Mouse (Mus musculus) erythroblast, embryonic 14.5 days (primary cell): ENCODE data around the gene Braf. TPM values are rescaled to one million over a fixed set of nuclear protein-coding genes. Genes with fewer than 3 reads are reported as not detected.

Source experiments
- H3K27me3 ChIP-seq: 2 replicates; pipeline ENCODE4 v1.6.1; 2012; ENCODE audit warnings: inconsistent platforms; ENCODE audit not compliant: control insufficient read depth
- H3K36me3 ChIP-seq: 2 replicates; pipeline ENCODE4 v1.6.1; 2012; ENCODE audit warnings: mild to moderate bottlenecking, inconsistent platforms; ENCODE audit not compliant: control insufficient read depth
- H3K4me1 ChIP-seq: 2 replicates; pipeline ENCODE4 v1.6.1; 2012; ENCODE audit warnings: inconsistent platforms; ENCODE audit not compliant: control insufficient read depth
- H3K4me3 ChIP-seq: replicated peaks from 2 replicates; pipeline ENCODE3; 2012; ENCODE audit warnings: moderate library complexity, mild to moderate bottlenecking, inconsistent platforms
- H3K9me3 ChIP-seq: 2 replicates; pipeline ENCODE4 v1.6.1; 2012; ENCODE audit warnings: low read length, inconsistent platforms, mixed read lengths; ENCODE audit not compliant: control insufficient read depth
- GATA1 ChIP-seq: IDR thresholded peaks from 2 replicates; pipeline ENCODE4 v1.6.1; 2012; ENCODE audit warnings: low read length, inconsistent platforms, mixed read lengths
- TAL1 ChIP-seq: IDR thresholded peaks from 3 replicates; pipeline ENCODE4 v1.6.1; 2012; ENCODE audit warnings: low read length, inconsistent platforms, mixed read lengths
- polyA plus RNA-seq: library from polyadenylated mRNA; stranded (reverse); fragments of >175 nt; gene quantifications from 2 replicates; pipeline ENCODE4 v1.2.3, GENCODE M21; 2012

Braf gene
- polyA plus RNA-seq, 1 experiment, result 0.10 TPM

- H3K36me3 ChIP-seq, result peaks cover 34% of the 10 kb centered on the region
- H3K27me3 ChIP-seq, result no peaks in the 10 kb centered on the region
- H3K4me3 ChIP-seq, result no peak overlapping the region
- no peak for TF ChIP-seq GATA1
- TF ChIP-seq TAL1, result no peak
- H3K4me1 ChIP-seq, result no peaks in the 10 kb centered on the region
- no peaks in the 10 kb centered on the region for H3K9me3 ChIP-seq
Measured at GRCm38 (mm10) chr6:39675081-39675480, 50.2 kb downstream of the Braf start.

- Histone ChIP-seq H3K27me3 (no peaks in the 10 kb centered on the region), H3K4me3 (no peak overlapping the region), H3K36me3 (peaks cover 41% of the 10 kb centered on the region), H3K9me3 (no peaks in the 10 kb centered on the region), H3K4me1 (no peaks in the 10 kb centered on the region)
- TF ChIP-seq TAL1 (no peak), GATA1 (no peak)
Measured at GRCm38 (mm10) chr6:39611296-39611695, 114.0 kb downstream of the Braf start.

GRCm38 (mm10) chr6:39610207-39610606 is 115.1 kb downstream of the Braf start:
- Histone ChIP-seq H3K4me1 (no peaks in the 10 kb centered on the region), H3K4me3 (no peak overlapping the region), H3K27me3 (no peaks in the 10 kb centered on the region), H3K36me3 (peaks cover 32% of the 10 kb centered on the region), H3K9me3 (no peaks in the 10 kb centered on the region)
- no peak for TF ChIP-seq GATA1
- TF ChIP-seq TAL1, result no peak

GRCm38 (mm10) chr6:39607365-39607764 is 117.9 kb downstream of the Braf start:
- no peak overlapping the region for H3K4me3 ChIP-seq

GRCm38 (mm10) chr6:39606862-39607261 is 118.4 kb downstream of the Braf start:
- no peaks in the 10 kb centered on the region for H3K27me3 ChIP-seq
- H3K9me3 ChIP-seq, result no peaks in the 10 kb centered on the region
- peaks cover 33% of the 10 kb centered on the region for H3K36me3 ChIP-seq
- TF ChIP-seq TAL1, result no peak
- TF ChIP-seq GATA1, result no peak
- no peak overlapping the region for H3K4me3 ChIP-seq
- H3K4me1 ChIP-seq, result no peaks in the 10 kb centered on the region

More at GRCm38 (mm10) chr6:39607365-39607764, 117.9 kb downstream of the Braf start:
- H3K9me3 ChIP-seq, result no peaks in the 10 kb centered on the region
- H3K4me1 ChIP-seq, result no peaks in the 10 kb centered on the region
- H3K36me3 ChIP-seq, result peaks cover 30% of the 10 kb centered on the region
- TF ChIP-seq TAL1, result no peak
- TF ChIP-seq GATA1, result no peak
- H3K27me3 ChIP-seq, result no peaks in the 10 kb centered on the region

GRCm38 (mm10) chr6:39606056-39606455 is 119.2 kb downstream of the Braf start:
- H3K9me3 ChIP-seq, result no peaks in the 10 kb centered on the region
- no peak overlapping the region for H3K4me3 ChIP-seq
- TF ChIP-seq GATA1 (no peak), TAL1 (no peak)
- peaks cover 34% of the 10 kb centered on the region for H3K36me3 ChIP-seq
- H3K27me3 ChIP-seq, result no peaks in the 10 kb centered on the region
- H3K4me1 ChIP-seq, result no peaks in the 10 kb centered on the region

GRCm38 (mm10) chr6:39604565-39604964 is 120.7 kb downstream of the Braf start:
- peaks cover 44% of the 10 kb centered on the region for H3K36me3 ChIP-seq

GRCm38 (mm10) chr6:39601828-39602227 is 123.4 kb downstream of the Braf start:
- H3K36me3 ChIP-seq, result peaks cover 62% of the 10 kb centered on the region
- H3K4me1 ChIP-seq, result no peaks in the 10 kb centered on the region
- H3K4me3 ChIP-seq, result no peak overlapping the region
- no peaks in the 10 kb centered on the region for H3K9me3 ChIP-seq
- no peaks in the 10 kb centered on the region for H3K27me3 ChIP-seq
- TF ChIP-seq TAL1, result no peak
- no peak for TF ChIP-seq GATA1

More at GRCm38 (mm10) chr6:39604565-39604964, 120.7 kb downstream of the Braf start:
- H3K9me3 ChIP-seq, result no peaks in the 10 kb centered on the region
- no peaks in the 10 kb centered on the region for H3K4me1 ChIP-seq
- TF ChIP-seq TAL1 (no peak), GATA1 (no peak)
- no peak overlapping the region for H3K4me3 ChIP-seq
- H3K27me3 ChIP-seq, result no peaks in the 10 kb centered on the region

GRCm38 (mm10) chr6:39600851-39601250 is 124.4 kb downstream of the Braf start:
- H3K4me1 ChIP-seq, result no peaks in the 10 kb centered on the region
- no peak overlapping the region for H3K4me3 ChIP-seq
- no peaks in the 10 kb centered on the region for H3K9me3 ChIP-seq
- H3K36me3 ChIP-seq, result peaks cover 70% of the 10 kb centered on the region
- H3K27me3 ChIP-seq, result no peaks in the 10 kb centered on the region
- TF ChIP-seq GATA1 (no peak), TAL1 (no peak)
